Mouse (Mus musculus) skeletal muscle tissue, postnatal 0 days (tissue): ENCODE measurements around the gene Edc3. TPM values are rescaled to one million over a fixed set of nuclear protein-coding genes. Genes with fewer than 3 reads are reported as not detected.

Source experiments
- polyA plus RNA-seq: library from polyadenylated mRNA; unstranded; fragments of >200 nt; fragmentation: Nextera tagmentation; extraction: Ambion mirVana; gene quantifications from 2 replicates; pipeline ENCODE4 v1.2.1, GENCODE M21; 2015

The Edc3 gene
- polyA plus RNA-seq, result 11.0 and 11.1 TPM in 2 replicates

DNA sequence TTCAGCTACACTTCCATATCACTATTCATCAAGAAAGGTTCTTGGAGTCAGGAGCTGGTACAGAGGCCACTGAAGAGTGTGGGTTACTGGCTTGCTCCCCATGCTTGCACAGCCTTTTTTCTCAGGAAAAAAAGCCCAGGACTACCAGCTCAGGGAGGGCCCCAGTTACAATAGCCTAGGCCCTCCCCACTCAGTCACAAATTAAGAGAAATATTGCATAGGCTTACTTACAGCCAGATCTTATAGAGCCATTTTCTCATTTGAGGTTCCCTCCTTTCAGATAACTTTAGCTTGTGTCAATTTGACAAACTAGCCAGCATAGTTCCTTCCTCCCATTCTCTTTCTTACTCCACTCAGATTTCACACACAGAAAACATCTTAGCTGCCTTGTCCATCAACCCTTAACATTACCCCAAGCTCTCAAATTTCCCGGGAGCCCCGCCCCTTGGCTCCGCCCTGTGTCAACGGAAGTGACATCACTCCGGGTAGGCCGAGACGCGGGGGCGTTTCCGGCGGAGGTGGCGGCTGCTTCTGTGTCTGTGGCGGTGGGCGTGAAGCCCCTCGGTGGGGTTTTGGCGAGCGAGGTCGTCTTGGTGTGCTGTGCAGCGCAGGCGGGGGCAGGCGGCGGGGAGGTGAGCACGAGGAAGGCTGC is at the start of gene Edc3:
Gene Edc3 (plus strand): TSS at position 473 of the 652 bp plus-strand sequence.

DNA sequence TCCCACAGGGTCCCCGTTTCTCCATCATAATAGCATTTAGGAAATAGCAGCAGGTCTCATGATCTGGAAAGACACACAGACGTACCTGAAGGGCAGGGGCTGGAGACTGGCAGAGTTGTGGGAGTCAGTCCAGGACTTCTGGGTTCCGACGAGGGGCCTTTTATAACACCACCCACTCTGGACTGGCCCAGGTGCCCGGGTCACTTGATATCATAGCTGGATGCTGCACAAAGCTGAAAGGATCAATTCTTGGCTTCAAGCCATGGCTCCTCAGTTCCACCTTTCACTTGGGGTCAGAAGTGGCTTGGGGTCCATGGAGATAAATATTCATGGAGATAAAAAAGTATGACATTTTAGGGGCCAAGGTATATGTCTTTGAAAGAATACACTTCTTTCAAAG is 24.8 kb upstream of the Edc3 start, which contains the start of gene Cyp1a2:
Gene Cyp1a2 (minus strand): TSS at position 184 of the 400 bp plus-strand sequence.

DNA sequence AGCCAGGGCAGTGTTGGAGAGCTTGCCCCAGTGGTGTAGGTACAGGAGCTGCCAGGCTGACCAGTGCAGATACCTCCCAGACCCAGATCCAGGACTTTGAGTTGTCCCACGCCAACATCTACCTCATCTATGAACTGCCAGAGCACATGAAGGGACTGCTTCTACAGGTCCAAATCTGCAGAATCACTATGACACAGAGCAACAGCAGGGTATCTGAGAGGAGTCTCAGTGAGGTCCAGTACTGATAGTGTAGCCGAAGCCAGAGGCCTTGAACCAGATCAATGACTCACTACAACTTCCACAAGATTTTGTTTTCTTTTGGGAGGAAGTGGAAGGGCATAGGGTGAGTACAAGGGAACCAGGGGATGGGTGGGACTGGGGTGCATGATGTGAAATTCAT is 20.6 kb upstream of the Edc3 start, which contains the start of gene Cyp1a1:
Gene Cyp1a1 (plus strand): TSS at position 178 of the 400 bp plus-strand sequence.

DNA sequence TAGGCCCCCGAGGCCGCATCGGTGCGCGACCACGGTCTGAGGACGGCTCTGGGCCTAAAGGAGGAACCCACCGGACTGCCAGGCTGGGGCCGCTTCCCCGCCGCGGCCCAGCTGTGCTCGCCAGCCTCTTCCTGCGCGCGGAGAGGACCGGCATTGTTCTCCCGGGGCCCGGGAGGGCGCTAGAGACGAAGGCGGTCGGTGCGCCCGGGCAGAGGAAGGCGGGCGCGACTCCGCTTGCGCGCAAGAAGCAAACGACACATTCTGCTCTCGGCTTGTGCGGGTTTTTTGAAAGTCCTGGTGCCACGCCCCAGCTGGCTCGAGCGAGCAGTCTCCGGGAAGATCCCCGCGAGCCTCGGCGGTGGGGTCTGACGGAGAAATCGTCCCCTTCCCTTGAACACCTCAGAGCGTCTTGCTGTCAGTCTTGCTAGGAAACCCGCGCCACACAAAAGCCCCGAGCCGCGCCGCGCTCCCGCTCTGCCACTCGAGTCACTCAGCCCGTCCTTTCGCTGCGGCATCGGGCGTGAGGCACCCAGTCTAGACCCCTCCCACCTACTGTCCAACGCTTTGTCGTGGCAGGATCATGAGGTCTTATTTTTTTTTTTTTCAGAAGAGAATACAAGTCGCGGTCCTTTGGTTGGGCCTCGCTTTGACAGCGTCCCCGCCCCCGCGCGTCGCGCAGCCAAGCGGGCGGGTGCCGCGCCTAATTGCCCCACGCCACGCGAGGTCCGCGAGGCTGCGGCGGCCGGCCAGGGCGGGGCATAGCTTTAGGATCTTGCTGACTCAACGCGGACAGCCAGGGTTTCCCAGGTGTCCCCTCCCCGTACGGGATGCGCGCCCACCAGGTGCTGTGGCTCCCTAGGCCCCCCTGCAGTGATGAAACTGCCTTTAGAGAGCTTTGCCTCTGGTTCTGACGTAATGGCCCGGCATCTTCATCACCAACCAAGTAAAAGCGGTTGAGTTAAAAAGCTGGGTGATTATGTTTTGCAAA is 57.3 kb downstream of the Edc3 start, which contains the start of gene Clk3:
Gene Clk3 (minus strand): TSS at position 497 of the 988 bp plus-strand sequence.

Other genes starting within 250 kb of the Edc3 start
- gene Scamp5, start 240.5 kb upstream of the Edc3 start, polyA plus RNA-seq, result 7.9 and 8.3 TPM in 2 replicates
- 0.18 and 0.19 TPM in 2 replicates for gene Rpp25, start 204.5 kb upstream of the Edc3 start, polyA plus RNA-seq
- 1,582 and 1,881 TPM in 2 replicates for gene Cox5a, start 187.3 kb upstream of the Edc3 start, polyA plus RNA-seq
- gene Fam219b, start 171.0 kb upstream of the Edc3 start, polyA plus RNA-seq, result 10.2 and 12.0 TPM in 2 replicates
- gene Mpi, start 155.8 kb upstream of the Edc3 start, polyA plus RNA-seq, result 118 and 126 TPM in 2 replicates
- 77.4 and 83.4 TPM in 2 replicates for gene Scamp2, start 147.6 kb upstream of the Edc3 start, polyA plus RNA-seq
- 7.6 and 10.5 TPM in 2 replicates for gene Ulk3, start 119.1 kb upstream of the Edc3 start, polyA plus RNA-seq
- 0.09 and 0.10 TPM in 2 replicates for gene Cplx3, start 102.3 kb upstream of the Edc3 start, polyA plus RNA-seq
- not detected in 2 replicates for gene Lman1l, start 87.8 kb upstream of the Edc3 start, polyA plus RNA-seq
- 10.5 and 13.5 TPM in 2 replicates for gene Csk, start 54.9 kb upstream of the Edc3 start, polyA plus RNA-seq
- gene Cyp1a2, start 24.8 kb upstream of the Edc3 start, polyA plus RNA-seq, result not detected in 2 replicates
- gene Cyp1a1, start 20.6 kb upstream of the Edc3 start, polyA plus RNA-seq, result not detected in 2 replicates
- gene Clk3, start 57.3 kb downstream of the Edc3 start, polyA plus RNA-seq, result 33.6 and 34.7 TPM in 2 replicates
- 2.7 and 2.9 TPM in 2 replicates for gene Arid3b, start 128.3 kb downstream of the Edc3 start, polyA plus RNA-seq
- 81.2 and 90.4 TPM in 2 replicates for gene Ubl7, start 202.4 kb downstream of the Edc3 start, polyA plus RNA-seq
- 0.36 and 0.85 TPM in 2 replicates for gene Sema7a, start 231.6 kb downstream of the Edc3 start, polyA plus RNA-seq